Mouse (Mus musculus): Measurements from ENCODE around the gene Gm17455. TPM values are rescaled to one million over a fixed set of nuclear protein-coding genes. Genes with fewer than 3 reads are reported as not detected.

Gene Gm17455
- not detected in 4 replicates for total RNA-seq (2023)

GRCm38 (mm10) chr10:60399449-60399848 lies at the start of gene Gm17455:
Gene Gm17455 (plus strand): TSS chr10:60399726.

Other genes with a start within 250 kb of the Gm17455 start
- gene Chst3, start 180.5 kb upstream of the Gm17455 start, total RNA-seq (2023): 129 to 156 TPM (median 134 TPM) in 4 replicates
- 613 to 637 TPM (median 625 TPM) in 4 replicates for gene Psap, start 122.1 kb upstream of the Gm17455 start, total RNA-seq (2023)
- gene Vsir, start 52.9 kb upstream of the Gm17455 start, total RNA-seq (2023): 22.9 to 24.6 TPM (median 24.2 TPM) in 4 replicates